Mouse (Mus musculus) liver, embryonic 16.5 days (tissue): ENCODE data around the gene Oaz2. TPM values are rescaled to one million over a fixed set of nuclear protein-coding genes. Genes with fewer than 3 reads are reported as not detected.

Experiments used
- ATAC-seq: fragments of 200-750 bp; cut with Nextera tagmentation; 2 replicates; pipeline ENCODE4 v1.8.0; 2017; ENCODE audit warnings: low read depth, mild to moderate bottlenecking, moderate number of reproducible peaks, moderate library complexity
- H3K27ac ChIP-seq: fragments of 300-500 bp; sonication (generic); 2 replicates; pipeline ENCODE4 v1.5.1; 2014; ENCODE audit warnings: mild to moderate bottlenecking, low read length
- H3K27me3 ChIP-seq: fragments of 300-500 bp; sonication (generic); 2 replicates; pipeline ENCODE4 v1.6.1; 2014; ENCODE audit warnings: low read depth, low read length, mixed read lengths; ENCODE audit not compliant: control insufficient read depth, insufficient read depth
- H3K36me3 ChIP-seq: fragments of 300-500 bp; sonication (generic); 2 replicates; pipeline ENCODE4 v1.6.1; 2014; ENCODE audit warnings: mild to moderate bottlenecking; ENCODE audit not compliant: control insufficient read depth, insufficient read depth
- H3K4me1 ChIP-seq: fragments of 300-500 bp; sonication (generic); 2 replicates; pipeline ENCODE4 v1.6.1; 2014; ENCODE audit warnings: low read depth, low read length, mixed read lengths; ENCODE audit not compliant: control insufficient read depth
- H3K4me2 ChIP-seq: fragments of 300-500 bp; sonication (generic); 2 replicates; pipeline ENCODE4 v1.6.1; 2014; ENCODE audit warnings: low read depth, low read length, mixed read lengths
- H3K4me3 ChIP-seq: fragments of 300-500 bp; sonication (generic); 2 replicates; pipeline ENCODE4 v1.5.1; 2014; ENCODE audit warnings: low read depth, mild to moderate bottlenecking, low read length
- H3K9ac ChIP-seq: fragments of 300-500 bp; sonication (generic); 2 replicates; pipeline ENCODE4 v1.6.1; 2014; ENCODE audit warnings: low read depth, low read length
- H3K9me3 ChIP-seq: fragments of 300-500 bp; sonication (generic); replicated peaks from 2 replicates; pipeline ENCODE4 v1.6.1; 2016; ENCODE audit warnings: low read length; ENCODE audit not compliant: control insufficient read depth
- WGBS: fragments of 180-500 bp; shearing (Covaris S2); extraction: QIAGEN DNeasy Blood & Tissue Kit; methylation state at CpG from one replicate; pipeline ENCODE4 v1.1.7; 2014; ENCODE audit not compliant: insufficient replicate concordance; 5-methylcytosine and 5-hydroxymethylcytosine counted together
- polyA plus RNA-seq: library from polyadenylated mRNA; unstranded; fragments of >200 nt; fragmentation: Nextera tagmentation; extraction: Ambion mirVana; gene quantifications from 2 replicates; pipeline ENCODE4 v1.2.1, GENCODE M21; 2015

The Oaz2 gene
- polyA plus RNA-seq, 1 experiment from 2014 or later: 50.9 TPM

DNA sequence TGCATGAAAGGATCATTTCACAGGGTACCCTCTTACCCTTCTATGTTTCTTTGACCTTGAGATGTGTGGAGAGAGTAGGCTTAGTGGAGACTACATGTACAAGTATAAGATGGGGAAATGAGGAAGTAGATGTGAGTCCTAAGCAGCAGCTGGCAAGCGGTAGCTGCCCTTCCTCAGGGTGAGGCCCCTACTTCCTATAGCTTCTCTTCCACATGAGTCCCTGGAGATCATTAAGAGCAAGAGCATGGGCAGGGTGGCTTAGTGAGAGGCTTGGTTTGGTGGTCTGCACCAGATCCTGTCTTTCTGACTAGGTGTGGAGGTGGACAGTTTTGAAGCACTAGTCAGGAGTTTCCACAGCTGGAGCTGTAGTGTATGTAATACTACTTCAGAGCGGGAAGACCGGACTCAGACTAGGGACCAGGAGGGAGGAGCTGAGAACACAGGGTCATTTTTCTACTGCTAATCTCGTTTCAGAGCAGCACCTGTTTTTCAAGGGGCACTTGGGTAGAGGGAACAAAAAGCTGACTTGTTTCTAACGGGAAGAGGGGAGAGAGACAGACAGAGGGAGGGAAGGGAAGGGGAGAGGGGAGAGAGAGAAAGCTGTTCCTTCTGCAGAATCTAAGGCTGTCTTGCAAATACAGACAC is 25.3 kb downstream of the Oaz2 start:
- no peak overlapping the region for H3K4me3 ChIP-seq
- H3K9ac ChIP-seq: no peak overlapping the region
- H3K36me3 ChIP-seq: peaks cover under 1% of the 10 kb centered on the region; the same call in 1 of the 2 replicates
- H3K9me3 ChIP-seq: no peaks in the 10 kb centered on the region
- no peak overlapping the region; the same call in 1 of the 2 replicates for H3K27ac ChIP-seq
- 27% methylated on average over 5 of the region's 5 CpGs for WGBS
- H3K4me1 ChIP-seq: no peaks in the 10 kb centered on the region
- no peaks in the 10 kb centered on the region for H3K27me3 ChIP-seq
- no peak overlapping the region for H3K4me2 ChIP-seq
- ATAC-seq: no peak

DNA sequence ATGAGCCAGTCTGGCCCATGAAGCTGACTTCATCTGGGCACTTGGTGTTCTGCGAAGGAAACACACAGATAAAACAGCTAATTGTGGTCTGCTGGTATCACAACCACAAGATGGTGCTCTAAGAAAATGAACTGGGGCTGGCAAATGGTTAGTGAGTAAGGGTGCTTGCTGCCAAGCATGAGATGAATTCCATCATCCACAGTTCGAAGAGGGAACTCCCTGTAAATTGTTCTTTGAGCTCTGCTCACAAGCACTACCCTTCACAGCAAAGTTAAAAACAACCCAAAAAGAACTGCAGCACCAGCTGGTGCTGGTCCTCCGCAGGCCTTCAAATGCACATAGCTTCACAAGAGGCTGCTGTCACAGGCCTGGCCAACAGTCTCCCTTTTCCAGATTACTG is 27.8 kb downstream of the Oaz2 start:
- no peak overlapping the region for H3K4me3 ChIP-seq
- 69% methylated on average over 3 of the region's 3 CpGs for WGBS
- H3K4me2 ChIP-seq: no peak overlapping the region
- H3K9ac ChIP-seq: no peak overlapping the region
- no peak overlapping the region for H3K27ac ChIP-seq
- peaks cover under 1% of the 10 kb centered on the region for H3K36me3 ChIP-seq
- no peaks in the 10 kb centered on the region for H3K9me3 ChIP-seq
- no peak for ATAC-seq
- no peaks in the 10 kb centered on the region for H3K4me1 ChIP-seq
- H3K27me3 ChIP-seq: no peaks in the 10 kb centered on the region

DNA sequence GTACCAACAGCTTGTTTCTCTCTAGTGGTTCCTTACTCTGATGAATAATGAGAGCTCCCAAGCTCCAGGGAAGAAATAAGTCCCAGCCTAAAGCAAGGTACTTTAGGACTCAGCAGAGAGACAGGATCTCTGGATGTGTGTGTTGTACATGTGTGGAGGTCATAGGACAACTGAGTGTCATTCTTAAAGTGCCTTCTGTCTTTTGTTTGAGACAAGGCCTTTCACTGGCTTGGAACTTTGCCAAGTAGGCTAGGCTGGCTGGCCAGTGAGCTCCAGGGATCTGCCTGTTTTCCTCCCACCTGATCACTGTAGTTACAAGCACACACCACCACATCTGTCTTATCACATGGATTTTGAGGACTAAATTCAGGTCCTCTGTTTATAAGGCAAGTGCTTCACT is 28.5 kb downstream of the Oaz2 start:
- H3K9me3 ChIP-seq: no peaks in the 10 kb centered on the region
- no peak overlapping the region for H3K27ac ChIP-seq
- no peaks in the 10 kb centered on the region for H3K27me3 ChIP-seq
- peaks cover 2% of the 10 kb centered on the region for H3K36me3 ChIP-seq
- ATAC-seq: no peak
- H3K9ac ChIP-seq: no peak overlapping the region
- no peaks in the 10 kb centered on the region for H3K4me1 ChIP-seq
- no peak overlapping the region for H3K4me2 ChIP-seq
- no peak overlapping the region for H3K4me3 ChIP-seq

DNA sequence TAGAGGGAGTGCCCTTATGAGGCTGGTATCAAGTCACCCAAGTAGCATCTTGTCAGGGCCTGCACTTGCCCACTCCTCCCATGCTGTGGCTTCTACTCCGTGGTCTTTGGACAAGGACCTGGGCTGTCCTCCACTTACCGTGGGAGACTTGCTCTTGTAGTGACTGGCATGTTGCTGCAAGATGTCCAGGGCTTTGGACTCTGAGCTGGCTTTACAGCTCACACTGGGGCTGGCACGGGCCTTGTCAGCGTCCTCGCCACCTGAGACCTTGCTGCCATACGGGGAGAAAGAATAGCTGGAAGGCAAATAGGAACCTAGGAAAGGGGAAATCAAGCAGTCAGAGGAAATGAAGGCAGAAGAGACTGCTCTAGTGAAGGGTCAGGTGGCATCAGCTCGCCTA is 29.6 kb downstream of the Oaz2 start:
- H3K36me3 ChIP-seq: peaks cover 5% of the 10 kb centered on the region
- H3K9me3 ChIP-seq: no peaks in the 10 kb centered on the region
- H3K27me3 ChIP-seq: no peaks in the 10 kb centered on the region
- H3K4me2 ChIP-seq: no peak overlapping the region
- no peak overlapping the region for H3K27ac ChIP-seq
- WGBS: 75% methylated on average over 7 of the region's 7 CpGs
- H3K4me1 ChIP-seq: no peaks in the 10 kb centered on the region
- no peak overlapping the region for H3K4me3 ChIP-seq
- no peak for ATAC-seq
- no peak overlapping the region for H3K9ac ChIP-seq

DNA sequence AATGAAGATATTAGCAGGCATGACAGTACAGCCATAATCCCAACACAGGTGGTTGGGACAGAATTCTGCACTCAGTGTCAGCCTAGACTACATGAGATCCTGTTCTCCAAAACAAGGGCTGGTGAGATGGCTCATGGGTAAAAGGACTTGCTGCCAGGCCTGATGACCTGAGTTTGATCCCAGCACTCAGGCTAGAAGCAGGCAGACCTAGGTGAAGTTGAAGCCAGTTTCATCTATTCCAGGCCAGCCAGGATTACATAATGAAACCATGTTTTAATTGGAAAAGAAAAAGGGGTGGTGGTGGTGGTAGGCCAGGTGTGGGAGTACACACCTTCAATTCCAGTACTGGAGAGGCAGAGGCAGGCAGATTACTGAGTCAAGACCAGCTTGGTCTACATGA is 30.2 kb downstream of the Oaz2 start:
- no peak for ATAC-seq
- no peaks in the 10 kb centered on the region for H3K9me3 ChIP-seq
- H3K4me1 ChIP-seq: no peaks in the 10 kb centered on the region
- peaks cover 7% of the 10 kb centered on the region for H3K36me3 ChIP-seq
- no peak overlapping the region for H3K4me2 ChIP-seq
- no peak overlapping the region for H3K9ac ChIP-seq
- no peak overlapping the region for H3K27ac ChIP-seq
- no peaks in the 10 kb centered on the region for H3K27me3 ChIP-seq
- no peak overlapping the region for H3K4me3 ChIP-seq

DNA sequence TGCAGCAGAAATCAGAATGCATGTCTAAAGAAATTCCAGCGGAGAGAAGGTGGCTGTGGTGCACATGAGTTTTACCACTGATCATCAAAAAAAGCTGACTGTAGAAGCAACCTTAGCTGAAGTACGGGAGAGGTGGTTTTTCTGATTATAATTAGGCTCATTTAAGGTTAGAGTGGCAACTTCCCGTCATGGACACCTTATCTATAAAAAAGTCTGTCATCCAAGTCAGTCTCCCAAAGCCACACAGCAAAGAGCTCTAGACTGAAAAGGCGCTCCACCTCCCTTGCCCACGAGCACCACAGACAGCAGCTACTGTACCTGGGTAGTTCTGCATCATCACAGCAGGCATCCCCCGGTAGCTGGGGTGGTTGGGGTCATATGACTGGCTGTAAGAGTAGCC is 32.7 kb downstream of the Oaz2 start:
- no peak overlapping the region for H3K9ac ChIP-seq
- no peaks in the 10 kb centered on the region for H3K9me3 ChIP-seq
- H3K4me1 ChIP-seq: no peaks in the 10 kb centered on the region
- no peak overlapping the region for H3K4me2 ChIP-seq
- H3K27me3 ChIP-seq: no peaks in the 10 kb centered on the region
- 35% methylated on average over 6 of the region's 6 CpGs for WGBS
- H3K36me3 ChIP-seq: peaks cover 13% of the 10 kb centered on the region
- no peak for ATAC-seq
- H3K27ac ChIP-seq: no peak overlapping the region
- no peak overlapping the region for H3K4me3 ChIP-seq

DNA sequence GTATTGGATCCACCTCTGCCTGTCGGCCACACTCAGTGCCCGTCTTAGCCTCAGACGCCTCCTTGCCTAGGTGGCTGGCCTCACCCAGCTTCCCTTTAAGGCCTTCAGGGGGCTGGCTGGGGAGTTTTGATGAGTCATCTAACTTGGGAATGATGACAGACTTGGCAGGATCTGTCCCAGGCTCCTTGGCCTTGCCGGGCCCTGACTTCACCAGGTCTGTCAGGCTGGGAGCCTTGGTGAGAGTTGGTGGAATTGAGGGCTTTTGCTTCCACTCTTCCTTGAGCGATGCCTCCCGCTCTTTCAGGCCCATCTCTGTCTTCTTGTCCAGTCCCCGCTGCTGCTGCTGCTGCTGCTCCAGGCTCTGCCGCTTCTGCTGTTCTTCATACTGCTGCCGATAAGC is 34.5 kb downstream of the Oaz2 start:
- no peak for ATAC-seq
- Histone ChIP-seq H3K9me3 (no peaks in the 10 kb centered on the region), H3K9ac (no peak overlapping the region), H3K27me3 (no peaks in the 10 kb centered on the region), H3K36me3 (peaks cover 13% of the 10 kb centered on the region), H3K27ac (no peak overlapping the region), H3K4me2 (no peak overlapping the region), H3K4me3 (no peak overlapping the region), H3K4me1 (no peaks in the 10 kb centered on the region)
- WGBS: 84% methylated on average over 9 of the region's 9 CpGs

DNA sequence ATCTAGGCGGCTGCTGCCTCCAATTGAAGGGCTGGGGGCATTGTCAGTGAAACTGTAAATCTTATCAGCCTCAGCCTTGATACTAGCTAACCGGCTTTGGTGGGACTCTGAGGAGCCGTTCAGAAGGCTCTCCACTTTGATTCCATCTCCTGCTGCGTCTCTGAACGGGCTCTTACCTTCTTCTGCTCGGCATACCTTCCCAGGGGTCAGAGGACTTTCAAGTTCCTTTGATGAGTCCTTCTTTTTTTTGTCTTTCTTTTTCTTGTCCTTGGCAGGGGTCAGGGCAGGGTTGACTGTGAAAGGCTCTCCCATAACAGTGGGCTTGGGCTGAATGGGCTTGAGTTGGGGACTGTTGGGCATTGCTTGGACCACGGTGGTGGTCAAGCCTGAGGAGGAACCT is 35.4 kb downstream of the Oaz2 start:
- WGBS: 83% methylated on average over 7 of the region's 7 CpGs
- Histone ChIP-seq H3K4me1 (no peaks in the 10 kb centered on the region), H3K36me3 (peaks cover 13% of the 10 kb centered on the region), H3K27ac (no peak overlapping the region), H3K9ac (no peak overlapping the region), H3K4me2 (no peak overlapping the region), H3K4me3 (no peak overlapping the region), H3K27me3 (no peaks in the 10 kb centered on the region), H3K9me3 (no peaks in the 10 kb centered on the region)
- no peak for ATAC-seq

DNA sequence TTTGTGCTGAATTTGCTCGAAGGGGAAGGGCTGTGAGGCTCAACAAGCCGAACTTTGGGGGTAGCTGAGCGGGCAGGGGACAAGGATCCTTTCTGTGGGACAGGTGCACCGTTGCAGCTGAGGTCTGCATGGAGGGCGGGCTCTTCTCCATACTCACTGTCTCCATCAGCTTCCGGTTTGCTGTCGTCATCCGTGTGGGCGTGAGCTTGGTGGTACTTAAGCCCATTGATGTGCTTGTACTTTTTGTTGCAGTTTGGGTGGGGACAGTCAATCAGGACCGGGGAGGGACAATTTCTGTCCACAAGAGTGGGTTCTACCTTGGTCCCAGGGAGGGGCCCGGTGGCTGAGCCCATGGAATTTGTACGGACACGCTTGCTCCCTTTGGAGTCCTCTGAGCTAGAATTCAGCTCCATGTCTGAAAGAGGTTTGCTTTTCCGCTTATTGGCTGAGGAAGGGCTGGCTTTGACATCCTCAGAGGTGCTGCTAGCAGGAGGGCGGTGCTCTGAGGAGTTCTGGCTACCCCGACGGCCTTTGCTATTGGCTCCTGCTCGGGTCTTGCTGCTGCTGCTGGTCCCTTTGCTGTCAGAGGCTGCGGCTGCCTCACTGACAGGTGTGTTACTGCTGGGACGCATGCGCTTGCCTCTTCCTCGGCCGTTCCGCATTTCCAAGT is 36.3 kb downstream of the Oaz2 start:
- H3K36me3 ChIP-seq: peaks cover 13% of the 10 kb centered on the region
- ATAC-seq: no peak
- WGBS: 87% methylated on average over 24 of the region's 24 CpGs
- H3K9ac ChIP-seq: no peak overlapping the region
- H3K9me3 ChIP-seq: no peaks in the 10 kb centered on the region
- no peak overlapping the region for H3K4me3 ChIP-seq
- H3K4me1 ChIP-seq: no peaks in the 10 kb centered on the region
- H3K27me3 ChIP-seq: no peaks in the 10 kb centered on the region
- H3K4me2 ChIP-seq: no peak overlapping the region
- no peak overlapping the region for H3K27ac ChIP-seq
